Mouse (Mus musculus): ENCODE measurements around the gene Rnf183. TPM values are rescaled to one million over a fixed set of nuclear protein-coding genes. Genes with fewer than 3 reads are reported as not detected.

Rnf183 gene
- polyA plus RNA-seq, 1 experiment from 2014 or later: 0.21 TPM

GRCm38 (mm10) chr4:62460348-62460747 is 25.3 kb upstream of the Rnf183 start:
- Histone ChIP-seq H3K27ac (no peak overlapping the region), H3K9ac (no peak overlapping the region), H3K4me3 (no peak overlapping the region), H3K4me1 (no peaks in the 10 kb centered on the region), H3K4me2 (no peak overlapping the region), H3K27me3 (replicated peaks) (no peaks in the 10 kb centered on the region), H3K36me3 (replicated peaks) (peaks cover 3% of the 10 kb centered on the region; the same call in 1 of the 2 replicates), H3K9me3 (no peaks in the 10 kb centered on the region)
- no peak for ATAC-seq (replicated peaks)
- WGBS: 93% methylated on average over 8 of the region's 8 CpGs

- peaks cover 3% of the 10 kb centered on the region; the same call in 1 of the 2 replicates for H3K36me3 ChIP-seq (replicated peaks)
- ATAC-seq (replicated peaks): no peak
- 96% methylated on average over 3 of the region's 3 CpGs for WGBS
Measured at GRCm38 (mm10) chr4:62459081-62459480, 24.0 kb upstream of the Rnf183 start.

GRCm38 (mm10) chr4:62454995-62455394 is 19.9 kb upstream of the Rnf183 start:
- no peak for ATAC-seq (replicated peaks)
- Histone ChIP-seq H3K27me3 (replicated peaks) (no peaks in the 10 kb centered on the region), H3K27ac (no peak overlapping the region), H3K4me2 (no peak overlapping the region), H3K36me3 (replicated peaks) (0 out of 2 replicates have a peak, but pooled peaks cover 3% of the 10 kb centered on the region), H3K4me1 (no peaks in the 10 kb centered on the region), H3K9ac (no peak overlapping the region), H3K9me3 (no peaks in the 10 kb centered on the region), H3K4me3 (no peak overlapping the region)
- WGBS: 64% methylated on average over 5 of the region's 5 CpGs

More at GRCm38 (mm10) chr4:62459081-62459480, 24.0 kb upstream of the Rnf183 start:
- Histone ChIP-seq H3K4me1 (no peaks in the 10 kb centered on the region), H3K27me3 (replicated peaks) (no peaks in the 10 kb centered on the region), H3K27ac (no peak overlapping the region), H3K9me3 (no peaks in the 10 kb centered on the region), H3K4me3 (no peak overlapping the region), H3K9ac (no peak overlapping the region), H3K4me2 (no peak overlapping the region)

- Histone ChIP-seq H3K4me1 (no peaks in the 10 kb centered on the region), H3K9ac (no peak overlapping the region), H3K36me3 (replicated peaks) (no peaks in the 10 kb centered on the region), H3K4me2 (no peak overlapping the region), H3K27ac (no peak overlapping the region), H3K4me3 (no peak overlapping the region), H3K9me3 (no peaks in the 10 kb centered on the region), H3K27me3 (replicated peaks) (no peaks in the 10 kb centered on the region)
- no peak for ATAC-seq (replicated peaks)
- 83% methylated on average over 4 of the region's 4 CpGs for WGBS
Measured at GRCm38 (mm10) chr4:62440986-62441385, 5.9 kb upstream of the Rnf183 start.

GRCm38 (mm10) chr4:62440544-62440943 is 5.5 kb upstream of the Rnf183 start:
- Histone ChIP-seq H3K4me3 (no peak overlapping the region), H3K9me3 (no peaks in the 10 kb centered on the region), H3K27ac (no peak overlapping the region), H3K27me3 (replicated peaks) (no peaks in the 10 kb centered on the region), H3K36me3 (replicated peaks) (no peaks in the 10 kb centered on the region), H3K4me2 (no peak overlapping the region), H3K9ac (no peak overlapping the region), H3K4me1 (no peaks in the 10 kb centered on the region)
- 76% methylated on average over 4 of the region's 4 CpGs for WGBS
- ATAC-seq (replicated peaks): no peak

- H3K27ac ChIP-seq: no peak overlapping the region
- H3K9me3 ChIP-seq: no peaks in the 10 kb centered on the region
- no peaks in the 10 kb centered on the region for H3K36me3 ChIP-seq (replicated peaks)
- 74% methylated on average over 4 of the region's 4 CpGs for WGBS
- H3K4me2 ChIP-seq: no peak overlapping the region
- no peak overlapping the region for H3K4me3 ChIP-seq
- ATAC-seq (replicated peaks): no peak
- no peaks in the 10 kb centered on the region for H3K4me1 ChIP-seq
- no peak overlapping the region for H3K9ac ChIP-seq
- no peaks in the 10 kb centered on the region for H3K27me3 ChIP-seq (replicated peaks)
Measured at GRCm38 (mm10) chr4:62439793-62440192, 4.7 kb upstream of the Rnf183 start.

GRCm38 (mm10) chr4:62437871-62438270 is 2.8 kb upstream of the Rnf183 start:
- Histone ChIP-seq H3K36me3 (replicated peaks) (no peaks in the 10 kb centered on the region), H3K4me2 (no peak overlapping the region), H3K4me1 (no peaks in the 10 kb centered on the region), H3K27me3 (replicated peaks) (no peaks in the 10 kb centered on the region), H3K4me3 (no peak overlapping the region), H3K9ac (no peak overlapping the region), H3K27ac (no peak overlapping the region), H3K9me3 (no peaks in the 10 kb centered on the region)
- no peak for ATAC-seq (replicated peaks)
- WGBS: 86% methylated on average over 7 of the region's 7 CpGs

- Histone ChIP-seq H3K27ac (no peak overlapping the region), H3K4me1 (no peaks in the 10 kb centered on the region), H3K4me2 (no peak overlapping the region), H3K27me3 (replicated peaks) (no peaks in the 10 kb centered on the region), H3K9me3 (no peaks in the 10 kb centered on the region), H3K36me3 (replicated peaks) (no peaks in the 10 kb centered on the region), H3K9ac (no peak overlapping the region), H3K4me3 (no peak overlapping the region)
- no peak for ATAC-seq (replicated peaks)
- WGBS: 90% methylated on average over 3 of the region's 3 CpGs
Measured at GRCm38 (mm10) chr4:62437256-62437778, 2.3 kb upstream of the Rnf183 start.

GRCm38 (mm10) chr4:62433939-62434870 is 847 bp downstream of the Rnf183 start:
- ATAC-seq (replicated peaks): no peak

GRCm38 (mm10) chr4:62431522-62431921 is 3.5 kb downstream of the Rnf183 start:
- WGBS: 85% methylated on average over 4 of the region's 4 CpGs
- Histone ChIP-seq H3K4me2 (no peak overlapping the region), H3K9ac (no peak overlapping the region), H3K27ac (no peak overlapping the region), H3K9me3 (no peaks in the 10 kb centered on the region), H3K27me3 (replicated peaks) (no peaks in the 10 kb centered on the region), H3K4me3 (no peak overlapping the region), H3K36me3 (replicated peaks) (no peaks in the 10 kb centered on the region), H3K4me1 (no peaks in the 10 kb centered on the region)
- no peak for ATAC-seq (replicated peaks)

More at GRCm38 (mm10) chr4:62433939-62434870, 847 bp downstream of the Rnf183 start:
- no peaks in the 10 kb centered on the region for H3K4me1 ChIP-seq
- H3K9me3 ChIP-seq: no peaks in the 10 kb centered on the region
- H3K9ac ChIP-seq: no peak overlapping the region
- H3K27ac ChIP-seq: no peak overlapping the region
- H3K36me3 ChIP-seq (replicated peaks): no peaks in the 10 kb centered on the region
- H3K27me3 ChIP-seq (replicated peaks): no peaks in the 10 kb centered on the region
- no peak overlapping the region for H3K4me3 ChIP-seq
- no peak overlapping the region for H3K4me2 ChIP-seq
- 82% methylated on average over 7 of the region's 7 CpGs for WGBS

- ATAC-seq (replicated peaks): no peak
- no peak overlapping the region for H3K4me3 ChIP-seq
- no peak overlapping the region for H3K9ac ChIP-seq
- no peaks in the 10 kb centered on the region for H3K36me3 ChIP-seq (replicated peaks)
- no peaks in the 10 kb centered on the region for H3K9me3 ChIP-seq
- H3K4me1 ChIP-seq: no peaks in the 10 kb centered on the region
- no peak overlapping the region for H3K27ac ChIP-seq
- no peaks in the 10 kb centered on the region for H3K27me3 ChIP-seq (replicated peaks)
- no peak overlapping the region for H3K4me2 ChIP-seq
Measured at GRCm38 (mm10) chr4:62430678-62431077, 4.4 kb downstream of the Rnf183 start.

- no peaks in the 10 kb centered on the region for H3K4me1 ChIP-seq
- peaks cover 9% of the 10 kb centered on the region; the same call in 1 of the 2 replicates for H3K36me3 ChIP-seq (replicated peaks)
- H3K4me3 ChIP-seq: no peak overlapping the region
- WGBS: 91% methylated on average over 9 of the region's 9 CpGs
- no peak overlapping the region for H3K27ac ChIP-seq
- H3K27me3 ChIP-seq (replicated peaks): no peaks in the 10 kb centered on the region
- no peak overlapping the region for H3K4me2 ChIP-seq
- ATAC-seq (replicated peaks): no peak
- no peaks in the 10 kb centered on the region for H3K9me3 ChIP-seq
- no peak overlapping the region for H3K9ac ChIP-seq
Measured at GRCm38 (mm10) chr4:62429616-62430015, 5.4 kb downstream of the Rnf183 start.

All from midbrain, embryonic 15.5 days (tissue).